8 mouse cellular contexts compared by ENCODE assay signal in genomic region chr8:87959320-87959920, GRCm38 (mm10). TPM values are rescaled to one million over a fixed set of nuclear protein-coding genes. Genes with fewer than 3 reads are reported as not detected.
DNase-seq lines count a peak whose midpoint lies in the region; ATAC-seq lines count a peak whose summit lies in the region.

Gene Zfp423 (minus strand): TSS chr8:87959595.

- peaks cover 80% of the 10 kb centered on the region for H3K4me1 ChIP-seq in forebrain, embryonic 10.5 days
- H3K4me1 ChIP-seq in hindbrain, embryonic 11.5 days (replicated peaks; ENCODE audit: control insufficient read depth, insufficient read depth, low read length), result peaks cover 21% of the 10 kb centered on the region
- H3K4me1 ChIP-seq in limb, embryonic 13.5 days, result peaks cover 61% of the 10 kb centered on the region
- H3K4me1 ChIP-seq in neural tube, embryonic 14.5 days (ENCODE audit: control insufficient read depth, insufficient read depth, low read length), result peaks cover 42% of the 10 kb centered on the region

- peak within 1 kb of the TSS; percentile 100 for H3K27ac ChIP-seq in forebrain, embryonic 10.5 days
- peak within 1 kb of the TSS; percentile 99 for H3K27ac ChIP-seq in hindbrain, embryonic 11.5 days (ENCODE audit: low read depth, low read length)
- peak within 1 kb of the TSS; percentile 99 for H3K27ac ChIP-seq in limb, embryonic 13.5 days
- peak within 1 kb of the TSS; percentile 95 for H3K27ac ChIP-seq in neural tube, embryonic 14.5 days (ENCODE audit: low read depth, low read length)

- ATAC-seq in hindbrain, embryonic 11.5 days (ENCODE audit: low FRiP score), result peak; percentile 33; the same call in 1 of the 2 replicates
- ATAC-seq in limb, embryonic 13.5 days (ENCODE audit: low FRiP score, low read depth), result peak; percentile 39
- ATAC-seq in neural tube, embryonic 14.5 days (ENCODE audit: low read depth), result peak; percentile 7; the same call in 1 of the 2 replicates
- no peak for ATAC-seq in megakaryocyte-erythroid progenitor cell, adult 5-6 weeks (replicated peaks; ENCODE audit: low FRiP score, low TSS enrichment, poor library complexity, severe bottlenecking)

- peak within 1 kb of the TSS; percentile 97 for H3K4me3 ChIP-seq in forebrain, embryonic 10.5 days
- H3K4me3 ChIP-seq in hindbrain, embryonic 11.5 days (ENCODE audit: low read depth, low read length), result peak within 1 kb of the TSS; percentile 92
- peak within 1 kb of the TSS; percentile 89 for H3K4me3 ChIP-seq in limb, embryonic 13.5 days
- H3K4me3 ChIP-seq in neural tube, embryonic 14.5 days (ENCODE audit: low read depth, low read length), result peak within 1 kb of the TSS; percentile 87

- H3K4me2 ChIP-seq in hindbrain, embryonic 11.5 days (replicated peaks; ENCODE audit: low read depth, low read length), result peak within 1 kb of the TSS; percentile 96
- H3K4me2 ChIP-seq in limb, embryonic 13.5 days (replicated peaks), result peak within 1 kb of the TSS; percentile 94
- peak within 1 kb of the TSS; percentile 95 for H3K4me2 ChIP-seq in neural tube, embryonic 14.5 days (ENCODE audit: low read depth, low read length)

- no peaks in the 10 kb centered on the region for H3K36me3 ChIP-seq in forebrain, embryonic 10.5 days (replicated peaks)
- no peaks in the 10 kb centered on the region for H3K36me3 ChIP-seq in hindbrain, embryonic 11.5 days (ENCODE audit: control insufficient read depth, insufficient read depth, low read length)
- H3K36me3 ChIP-seq in limb, embryonic 13.5 days, result no peaks in the 10 kb centered on the region
- no peaks in the 10 kb centered on the region for H3K36me3 ChIP-seq in neural tube, embryonic 14.5 days (ENCODE audit: control insufficient read depth, insufficient read depth, low read length)

- no peaks in the 10 kb centered on the region for H3K9me3 ChIP-seq in forebrain, embryonic 10.5 days
- H3K9me3 ChIP-seq in hindbrain, embryonic 11.5 days (ENCODE audit: control insufficient read depth, low read length), result no peaks in the 10 kb centered on the region
- no peaks in the 10 kb centered on the region for H3K9me3 ChIP-seq in limb, embryonic 13.5 days
- H3K9me3 ChIP-seq in neural tube, embryonic 14.5 days (ENCODE audit: control insufficient read depth, low read length), result no peaks in the 10 kb centered on the region

- under 1% methylated on average over 41 of the region's 48 CpGs for WGBS in forebrain, embryonic 10.5 days
- WGBS in hindbrain, embryonic 11.5 days, result 2% methylated on average over 31 of the region's 48 CpGs
- WGBS in limb, embryonic 13.5 days, result under 1% methylated on average over 25 of the region's 48 CpGs
- under 1% methylated on average over 34 of the region's 48 CpGs for WGBS in neural tube, embryonic 14.5 days

- peaks cover 40% of the 10 kb centered on the region for H3K27me3 ChIP-seq in forebrain, embryonic 10.5 days (ENCODE audit: poor library complexity, severe bottlenecking)
- H3K27me3 ChIP-seq in hindbrain, embryonic 11.5 days (ENCODE audit: control insufficient read depth, insufficient read depth, low read length), result peaks cover 5% of the 10 kb centered on the region; the same call in 1 of the 2 replicates
- H3K27me3 ChIP-seq in limb, embryonic 13.5 days, result peaks cover 26% of the 10 kb centered on the region
- no peaks in the 10 kb centered on the region for H3K27me3 ChIP-seq in neural tube, embryonic 14.5 days (ENCODE audit: control insufficient read depth, insufficient read depth, low read length)

- peak within 1 kb of the TSS; percentile 99 for H3K9ac ChIP-seq in hindbrain, embryonic 11.5 days (ENCODE audit: low read depth, low read length)
- peak within 1 kb of the TSS; percentile 99 for H3K9ac ChIP-seq in limb, embryonic 13.5 days
- H3K9ac ChIP-seq in neural tube, embryonic 14.5 days (replicated peaks; ENCODE audit: low read depth, low read length), result peak within 1 kb of the TSS; percentile 74

- DNase-seq in heart, adult 18-20 months, result peak; percentile 36 to 42
- no peak for DNase-seq in heart, adult 8-10 months (ENCODE audit: low spot score)
- peak; percentile 57 for DNase-seq in ZHBTc4 (ENCODE audit: low read depth, low spot score)
- DNase-seq in forebrain, embryonic 10.5 days (ENCODE audit: extremely low spot score, low spot score), result peak; percentile 77
- peak; percentile 77 for DNase-seq in hindbrain, embryonic 11.5 days (ENCODE audit: low spot score)

RNA-seq across cellular contexts. Expression of gene Zfp423, which starts in this region (rescaled TPM):
- 1 to 10 TPM; 3.6 to 4.9 TPM for total RNA-seq in heart, adult 18-20 months (2021)
- total RNA-seq in heart, adult 8-10 months (2022), result 1 to 10 TPM; 3.2 to 5.2 (median 3.6) TPM
- 24.7 and 25.2 TPM in 2 replicates for polyA plus RNA-seq in forebrain, embryonic 10.5 days (2016; fragmentation: Nextera tagmentation; extraction: Ambion mirVana)
- polyA plus RNA-seq in hindbrain, embryonic 11.5 days (2014; fragmentation: Nextera tagmentation; extraction: Ambion mirVana), result 43.3 and 49.5 TPM in 2 replicates
- 26.4 and 27.2 TPM in 2 replicates for polyA plus RNA-seq in limb, embryonic 13.5 days (2015; fragmentation: Nextera tagmentation; extraction: Ambion mirVana)
- 35.0 and 43.6 TPM in 2 replicates for polyA plus RNA-seq in neural tube, embryonic 14.5 days (2014; fragmentation: Nextera tagmentation; extraction: Ambion mirVana)
- not detected in 2 replicates for total RNA-seq in megakaryocyte-erythroid progenitor cell, adult 5-6 weeks (2014; fragmentation: Nextera tagmentation)
- total RNA-seq in megakaryocyte-erythroid progenitor cell, adult 5-6 weeks (2017), result not detected in 2 replicates

Comparison
In these comparisons a context has a peak if more than half of its experiments do, and no peak if none do; other contexts are left out.
1. RNA of gene Zfp423 (total RNA-seq): 3.6 to 4.9 TPM in heart, adult 18-20 months and 3.2 to 5.2 TPM in heart, adult 8-10 months; not detected in megakaryocyte-erythroid progenitor cell, adult 5-6 weeks; every median in the first group is over 4 times any median in the second.
2. Peak in every context shown above with its lines, with median percentiles within 50 percentile points of each other: H3K27ac ChIP-seq, H3K4me3 ChIP-seq, H3K4me2 ChIP-seq and H3K9ac ChIP-seq.